Mouse (Mus musculus): ENCODE results near the gene Prr22. TPM values are rescaled to one million over a fixed set of nuclear protein-coding genes. Genes with fewer than 3 reads are reported as not detected.
A peak's percentile ranks its signal among the peaks of the same experiment; 100 is the strongest.

The Prr22 gene
- polyA plus RNA-seq, 1 experiment = 0.16 TPM

DNA sequence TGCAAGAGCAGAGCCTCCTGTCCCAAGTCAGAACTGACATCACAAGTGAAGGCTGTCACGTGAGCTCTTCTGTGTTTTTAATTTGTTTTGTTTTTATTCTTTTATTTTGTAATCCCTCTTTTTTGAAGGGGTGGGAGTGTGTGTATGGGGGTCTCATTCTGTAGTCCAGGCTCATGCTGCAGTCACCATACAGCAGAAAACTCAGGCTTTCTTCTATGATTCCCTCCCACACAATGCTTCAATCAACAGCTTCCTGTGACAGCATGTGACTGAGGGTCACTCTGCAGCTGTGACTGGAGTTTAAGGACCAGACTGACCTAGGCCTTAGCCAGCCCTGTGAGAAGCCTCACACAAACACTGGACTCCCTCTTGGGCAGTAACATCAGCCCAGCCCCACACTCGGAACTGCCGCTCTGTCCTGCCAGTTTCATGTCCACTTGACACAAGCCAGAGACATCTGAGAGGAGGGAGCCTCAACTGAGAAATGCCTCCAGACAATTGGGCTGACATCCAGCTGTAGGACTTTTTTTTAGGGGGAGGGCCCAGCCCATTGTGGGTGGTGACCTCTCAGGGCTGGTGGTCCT is 8.8 kb downstream of the Prr22 start:
- Histone ChIP-seq H3K36me3 (ENCODE audit: control insufficient read depth, insufficient read depth) (no peaks in the 10 kb centered on the region), H3K4me2 (ENCODE audit: low read depth) (no peak overlapping the region), H3ac (ENCODE audit: control insufficient read depth, insufficient read length) (no peak overlapping the region), H3K79me2 (ENCODE audit: control insufficient read depth, insufficient read depth) (no peaks in the 10 kb centered on the region), H3K4me3 (no peak overlapping the region), H3K27me3 (ENCODE audit: control insufficient read depth, insufficient read depth, insufficient read length) (no peaks in the 10 kb centered on the region)
- TF ChIP-seq MAX (IDR thresholded peaks at IDR 0.05; ENCODE audit: low read depth) (no peak), SRF (IDR thresholded peaks at IDR 0.05; ENCODE audit: control insufficient read depth, insufficient read length, low read depth) (no peak), REST (IDR thresholded peaks at IDR 0.05; ENCODE audit: insufficient read depth, insufficient read length) (no peak), MYOD1 (IDR thresholded peaks at IDR 0.05; ENCODE audit: control insufficient read depth in 1 of 3, insufficient read length in 2 of 3, low read depth in 2 of 3) (no peak), POLR2AphosphoS2 (IDR thresholded peaks at IDR 0.05; ENCODE audit: insufficient read length, low read depth) (no peak), TCF3 (IDR thresholded peaks at IDR 0.05; ENCODE audit: insufficient read length, low read depth) (no peak)

DNA sequence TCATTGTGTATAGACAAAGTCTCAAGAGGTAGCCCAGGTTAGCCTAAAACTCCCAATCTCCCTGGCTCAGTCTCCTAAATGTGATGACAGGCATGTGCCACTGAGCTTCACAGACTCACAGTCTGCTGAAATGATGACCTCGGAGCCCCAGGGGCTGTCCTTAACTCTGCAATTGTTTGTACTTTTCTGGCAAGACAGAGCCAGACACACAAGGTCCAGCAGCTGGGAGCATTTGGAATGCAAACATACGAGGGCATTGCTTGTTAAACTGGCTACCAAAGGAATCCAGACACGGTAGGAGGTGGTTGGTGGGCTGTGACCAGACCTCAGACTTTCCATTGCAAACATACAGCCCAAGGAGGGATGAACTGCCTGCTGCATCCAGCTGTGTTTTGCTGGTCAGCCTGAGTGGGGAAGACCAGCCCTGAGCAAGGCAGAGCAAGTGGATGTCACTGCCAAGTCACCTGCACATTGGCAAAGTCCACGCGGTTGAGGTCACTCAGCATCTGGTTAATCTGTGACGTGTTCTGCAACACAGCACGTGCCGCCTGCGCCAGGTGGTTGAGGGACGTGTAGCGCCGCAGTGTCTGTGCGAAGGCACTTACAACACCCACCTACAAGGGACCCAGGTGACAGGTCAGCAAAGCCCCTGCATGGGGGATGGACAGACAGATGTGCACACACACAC is 10.4 kb downstream of the Prr22 start:
- TF ChIP-seq E2F4 (IDR thresholded peaks at IDR 0.05; ENCODE audit: insufficient read depth) (no peak), MYOD1 (IDR thresholded peaks at IDR 0.05; ENCODE audit: control insufficient read depth in 1 of 3, insufficient read length in 2 of 3, low read depth in 2 of 3) (no peak), CEBPB (IDR thresholded peaks at IDR 0.05; ENCODE audit: insufficient read depth, poor library complexity, severe bottlenecking) (no peak), POLR2AphosphoS2 (IDR thresholded peaks at IDR 0.05; ENCODE audit: insufficient read length, low read depth) (no peak), SRF (IDR thresholded peaks at IDR 0.05; ENCODE audit: control insufficient read depth, insufficient read length, low read depth) (no peak), REST (IDR thresholded peaks at IDR 0.05; ENCODE audit: insufficient read depth, insufficient read length) (no peak), MYOG (IDR thresholded peaks at IDR 0.05; ENCODE audit: control insufficient read depth in 1 of 3, insufficient read depth in 1 of 3, insufficient read length in 2 of 3, low read depth in 2 of 3) (no peak), TCF12 (IDR thresholded peaks at IDR 0.05; ENCODE audit: insufficient read depth, poor library complexity, severe bottlenecking) (no peak), USF1 (IDR thresholded peaks at IDR 0.05; ENCODE audit: low read depth) (no peak), POLR2A (IDR thresholded peaks at IDR 0.05; ENCODE audit: insufficient read length, low read depth) (no peak), TCF3 (IDR thresholded peaks at IDR 0.05; ENCODE audit: insufficient read length, low read depth) (no peak)
- no peak overlapping the region for H3ac ChIP-seq (ENCODE audit: control insufficient read depth, insufficient read length)

DNA sequence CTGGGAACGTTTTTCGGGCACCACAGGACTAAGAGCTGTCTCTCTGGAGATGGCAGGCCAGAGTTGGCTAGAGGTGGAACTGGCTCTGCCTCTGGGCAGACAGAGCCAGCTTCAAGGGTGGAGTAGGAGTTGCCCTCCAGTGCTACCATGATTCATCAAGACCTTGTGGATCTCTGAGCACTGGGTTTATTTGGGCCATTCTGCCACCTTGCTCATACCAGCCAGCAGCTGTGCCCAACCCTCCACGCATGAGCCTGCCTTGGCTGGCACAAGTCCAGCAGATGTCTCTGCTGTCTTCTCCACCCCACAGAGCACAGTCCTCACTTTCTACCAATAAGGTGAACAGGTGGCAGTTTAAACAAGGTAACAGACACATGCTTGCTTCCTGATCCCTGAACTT is 18.8 kb downstream of the Prr22 start:
- Histone ChIP-seq H3K27me3 (ENCODE audit: control insufficient read depth, insufficient read depth, insufficient read length) (no peaks in the 10 kb centered on the region), H3K36me3 (ENCODE audit: control insufficient read depth, insufficient read depth) (no peaks in the 10 kb centered on the region), H3K4me3 (no peak overlapping the region), H3K4me2 (ENCODE audit: low read depth) (peak overlapping the region; percentile 2), H3ac (ENCODE audit: control insufficient read depth, insufficient read length) (no peak overlapping the region), H3K79me2 (ENCODE audit: control insufficient read depth, insufficient read depth) (no peaks in the 10 kb centered on the region)
- no peak for TF ChIP-seq SRF (IDR thresholded peaks at IDR 0.05; ENCODE audit: control insufficient read depth, insufficient read length, low read depth)
- no peak for TF ChIP-seq E2F4 (IDR thresholded peaks at IDR 0.05; ENCODE audit: insufficient read depth)
- no peak for TF ChIP-seq CEBPB (IDR thresholded peaks at IDR 0.05; ENCODE audit: insufficient read depth, poor library complexity, severe bottlenecking)
- TF ChIP-seq MYOG (IDR thresholded peaks at IDR 0.05; ENCODE audit: control insufficient read depth in 1 of 3, insufficient read depth in 1 of 3, insufficient read length in 2 of 3, low read depth in 2 of 3) = peak in 2 of 3 experiments; percentile 25 to 60
- peak in 1 of 3 experiments; percentile 29 for TF ChIP-seq MYOD1 (IDR thresholded peaks at IDR 0.05; ENCODE audit: control insufficient read depth in 1 of 3, insufficient read length in 2 of 3, low read depth in 2 of 3)

More for the DNA sequence above, 10.4 kb downstream of the Prr22 start:
- no peak overlapping the region for H3K4me2 ChIP-seq (ENCODE audit: low read depth)
- H3K4me3 ChIP-seq = no peak overlapping the region
- no peaks in the 10 kb centered on the region for H3K27me3 ChIP-seq (ENCODE audit: control insufficient read depth, insufficient read depth, insufficient read length)
- no peaks in the 10 kb centered on the region for H3K79me2 ChIP-seq (ENCODE audit: control insufficient read depth, insufficient read depth)
- no peaks in the 10 kb centered on the region for H3K36me3 ChIP-seq (ENCODE audit: control insufficient read depth, insufficient read depth)

DNA sequence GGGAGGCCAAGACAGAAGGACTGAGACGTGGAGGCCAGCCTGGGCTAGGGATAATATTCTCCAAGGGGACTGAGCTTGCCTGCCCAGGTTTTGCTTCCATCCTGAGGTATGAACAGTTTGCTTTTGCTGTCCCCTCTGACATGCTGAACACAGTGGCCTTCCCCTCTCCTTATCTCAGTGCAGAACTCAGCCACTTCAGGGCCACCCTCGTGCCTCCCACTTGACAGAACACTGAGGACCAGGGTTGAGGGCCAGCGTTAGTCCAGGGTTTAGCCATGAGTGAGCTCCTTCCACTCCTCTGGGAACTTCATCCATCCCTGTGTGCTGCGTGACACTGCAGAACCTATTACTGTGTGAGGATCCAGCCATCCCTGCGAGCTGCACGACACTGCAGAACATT is 19.2 kb downstream of the Prr22 start:
- Histone ChIP-seq H3K4me2 (ENCODE audit: low read depth) (no peak overlapping the region), H3K4me3 (no peak overlapping the region), H3ac (ENCODE audit: control insufficient read depth, insufficient read length) (no peak overlapping the region), H3K27me3 (ENCODE audit: control insufficient read depth, insufficient read depth, insufficient read length) (no peaks in the 10 kb centered on the region), H3K79me2 (ENCODE audit: control insufficient read depth, insufficient read depth) (no peaks in the 10 kb centered on the region), H3K36me3 (ENCODE audit: control insufficient read depth, insufficient read depth) (no peaks in the 10 kb centered on the region)
- TF ChIP-seq MAX (IDR thresholded peaks at IDR 0.05; ENCODE audit: low read depth) (no peak), TCF3 (IDR thresholded peaks at IDR 0.05; ENCODE audit: insufficient read length, low read depth) (no peak), MYOD1 (IDR thresholded peaks at IDR 0.05; ENCODE audit: control insufficient read depth in 1 of 3, insufficient read length in 2 of 3, low read depth in 2 of 3) (no peak), CEBPB (IDR thresholded peaks at IDR 0.05; ENCODE audit: insufficient read depth, poor library complexity, severe bottlenecking) (no peak), POLR2AphosphoS2 (IDR thresholded peaks at IDR 0.05; ENCODE audit: insufficient read length, low read depth) (no peak), POLR2A (IDR thresholded peaks at IDR 0.05; ENCODE audit: insufficient read length, low read depth) (no peak), TCF12 (IDR thresholded peaks at IDR 0.05; ENCODE audit: insufficient read depth, poor library complexity, severe bottlenecking) (no peak), SRF (IDR thresholded peaks at IDR 0.05; ENCODE audit: control insufficient read depth, insufficient read length, low read depth) (no peak), E2F4 (IDR thresholded peaks at IDR 0.05; ENCODE audit: insufficient read depth) (no peak), MYOG (IDR thresholded peaks at IDR 0.05; ENCODE audit: control insufficient read depth in 1 of 3, insufficient read depth in 1 of 3, insufficient read length in 2 of 3, low read depth in 2 of 3) (no peak), REST (IDR thresholded peaks at IDR 0.05; ENCODE audit: insufficient read depth, insufficient read length) (no peak), USF1 (IDR thresholded peaks at IDR 0.05; ENCODE audit: low read depth) (no peak)
